Mouse (Mus musculus) heart, postnatal 25 days (tissue): Measurements from ENCODE around the gene Arsg. TPM values are rescaled to one million over a fixed set of nuclear protein-coding genes. Genes with fewer than 3 reads are reported as not detected.

Experiments
- DNase-seq: peaks from one replicate; pipeline ENCODE4 v3.0.0; 2022; ENCODE audit warnings: low spot score
- intact Hi-C: fragments of 180-260 bp; cut with DNase I; formaldehyde crosslinking; loops from one replicate; pipeline ENCODE4 v1.15.1; 2025
- total RNA-seq, 2 experiments: library from RNA; stranded (reverse); gene quantifications; 2 replicates each; pipeline ENCODE4 v1.2.3; 2021

Arsg gene
- total RNA-seq, 2 experiments from 2014 or later, result 1.3 to 1.9 TPM

- DNase-seq, result no peak
- intact Hi-C loops, result no loop called here
Measured at GRCm38 (mm10) chr11:109465068-109465467, 8.1 kb upstream of the Arsg start.

GRCm38 (mm10) chr11:109466987-109467386 is 6.2 kb upstream of the Arsg start:
- DNase-seq, result no peak
- intact Hi-C loops, result no loop called here

DNA sequence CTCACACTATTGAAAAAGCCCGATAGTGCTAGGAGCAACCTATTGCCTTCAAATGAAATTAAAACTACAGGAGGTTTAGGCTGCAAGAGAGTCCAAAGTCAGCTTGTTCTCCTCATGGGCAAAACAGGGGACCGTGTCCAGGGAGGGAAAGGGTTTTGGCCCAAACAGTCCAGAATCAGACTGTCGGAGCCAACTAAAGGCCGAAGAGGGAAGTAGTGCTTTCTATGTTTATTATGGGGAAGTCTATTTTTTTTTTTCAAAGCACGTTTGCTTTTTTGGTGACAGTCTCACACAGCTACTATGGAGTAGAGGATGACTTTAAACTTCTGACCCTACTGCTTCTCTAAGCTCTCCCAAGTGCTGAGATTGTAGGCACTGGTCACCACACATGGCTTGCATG is 5.0 kb upstream of the Arsg start:
- DNase-seq, result no peak
- intact Hi-C loops, result no loop called here

DNA sequence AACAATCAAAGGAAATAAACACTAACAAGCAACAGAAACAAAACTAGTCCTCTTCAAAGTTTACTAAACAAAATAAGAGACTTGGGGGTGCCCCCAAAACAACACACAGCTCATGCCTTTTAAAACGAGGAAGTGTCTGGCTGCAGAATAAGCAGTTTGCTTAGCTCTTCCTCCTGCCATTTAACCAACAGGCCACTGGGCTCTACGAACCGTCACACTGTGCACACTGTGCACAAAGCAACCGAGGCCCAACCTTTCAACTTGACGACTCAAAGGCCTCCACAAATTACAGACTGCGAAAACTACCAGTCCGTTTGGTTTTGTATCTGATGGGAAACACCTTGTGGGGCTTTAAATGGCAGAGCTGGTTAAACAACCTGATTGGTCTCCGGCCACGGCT is 3.0 kb upstream of the Arsg start:
- intact Hi-C loops, result no loop called here

GRCm38 (mm10) chr11:109470921-109471861 is 2.0 kb upstream of the Arsg start:
- DNase-seq, result no peak
- intact Hi-C loops, result no loop called here

More for the DNA sequence above, 3.0 kb upstream of the Arsg start:
- DNase-seq, result no peak

GRCm38 (mm10) chr11:109472171-109472691 is 943 bp upstream of the Arsg start:
- DNase-seq, result no peak
- intact Hi-C loops, result no loop called here

GRCm38 (mm10) chr11:109472821-109473170 is 378 bp upstream of the Arsg start:
- no peak for DNase-seq
- intact Hi-C loops, result no loop called here

- intact Hi-C loops, result no loop called here
- DNase-seq, result no peak
Measured at GRCm38 (mm10) chr11:109474086-109474742, 1.0 kb downstream of the Arsg start.

- DNase-seq, result no peak
- intact Hi-C loops, result no loop called here
Measured at GRCm38 (mm10) chr11:109474836-109475235, 1.7 kb downstream of the Arsg start.

GRCm38 (mm10) chr11:109475717-109476116 is 2.5 kb downstream of the Arsg start:
- intact Hi-C loops, result no loop called here
- DNase-seq, result no peak

GRCm38 (mm10) chr11:109476241-109476640 is 3.1 kb downstream of the Arsg start:
- intact Hi-C loops, result no loop called here

GRCm38 (mm10) chr11:109476653-109477052 is 3.5 kb downstream of the Arsg start:
- intact Hi-C loops, result no loop called here

More at GRCm38 (mm10) chr11:109476241-109476640, 3.1 kb downstream of the Arsg start:
- DNase-seq, result no peak

DNA sequence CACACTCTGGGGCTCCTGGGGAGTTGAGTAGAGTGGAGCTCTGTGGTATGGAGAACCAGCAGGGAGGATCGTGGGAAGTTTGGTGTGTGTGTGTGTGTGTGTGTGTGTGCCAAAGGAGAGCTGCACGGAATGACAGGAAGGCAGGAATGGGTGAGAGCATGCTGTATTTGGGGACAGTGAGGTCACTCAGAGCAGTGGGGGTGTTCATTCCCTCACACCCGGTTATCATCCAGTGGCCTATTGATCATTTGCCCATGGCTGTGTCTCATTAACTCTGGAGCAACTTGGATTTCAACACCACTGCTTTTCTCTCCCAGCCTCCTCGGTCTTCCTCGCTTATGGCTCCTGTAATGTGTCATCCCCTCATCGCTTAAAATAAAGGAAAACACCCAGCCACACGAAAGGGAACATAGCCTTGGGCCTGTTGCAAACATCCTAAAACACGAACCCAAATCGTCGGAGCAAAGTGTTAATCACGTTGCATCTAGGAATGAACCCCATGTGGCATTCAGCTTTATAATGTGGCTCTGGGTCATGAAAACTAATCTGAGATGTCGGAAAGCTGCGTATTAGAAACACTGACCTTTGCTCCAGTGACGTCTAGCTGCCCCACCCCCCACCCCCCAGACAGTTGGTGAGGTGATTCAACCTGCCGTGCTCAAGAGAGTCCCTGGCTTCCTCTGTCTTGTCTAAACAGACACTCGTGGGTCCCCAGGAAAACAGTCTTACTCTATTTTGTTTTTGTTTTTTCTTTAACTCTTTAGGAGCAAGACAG is 4.6 kb downstream of the Arsg start:
- intact Hi-C loops, result no loop called here
- DNase-seq, result no peak

More at GRCm38 (mm10) chr11:109476653-109477052, 3.5 kb downstream of the Arsg start:
- no peak for DNase-seq

- no peak for DNase-seq
- intact Hi-C loops, result no loop called here
Measured at GRCm38 (mm10) chr11:109479575-109480285, 6.6 kb downstream of the Arsg start.

GRCm38 (mm10) chr11:109480440-109480839 is 7.3 kb downstream of the Arsg start:
- intact Hi-C loops, result no loop called here
- DNase-seq, result no peak

DNA sequence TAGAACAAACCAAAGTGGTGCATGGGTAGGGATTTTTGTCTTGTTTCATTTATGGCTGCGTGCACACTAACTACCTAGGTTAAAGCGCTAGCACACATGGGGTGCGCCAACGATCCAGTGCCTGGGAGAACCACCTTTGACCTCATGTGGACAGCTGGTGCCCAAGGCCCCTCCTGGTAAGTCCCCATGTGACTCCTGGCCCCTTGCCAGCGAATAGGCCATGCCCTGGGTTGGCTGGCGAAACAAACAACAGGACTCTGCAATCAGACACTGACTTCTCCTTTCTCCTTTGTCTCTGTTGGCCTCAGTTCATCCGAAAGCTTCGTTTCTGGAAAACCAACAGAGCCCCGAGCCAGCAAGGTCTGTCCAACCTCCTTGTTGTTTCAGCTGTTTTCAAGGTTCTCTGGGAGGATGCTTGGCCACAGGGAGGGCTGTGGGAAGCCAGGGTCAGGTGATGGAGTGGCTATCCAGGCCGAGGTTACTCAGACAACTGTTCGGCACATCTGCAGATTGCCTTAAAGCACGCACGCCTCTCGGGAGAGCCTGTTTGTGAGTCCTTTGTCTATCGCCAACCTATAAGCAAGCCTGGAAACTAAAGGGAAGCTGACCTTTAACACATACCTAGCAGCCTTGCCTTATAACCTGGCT is 12.3 kb downstream of the Arsg start:
- DNase-seq, result no peak
- intact Hi-C loops, result no loop called here

DNA sequence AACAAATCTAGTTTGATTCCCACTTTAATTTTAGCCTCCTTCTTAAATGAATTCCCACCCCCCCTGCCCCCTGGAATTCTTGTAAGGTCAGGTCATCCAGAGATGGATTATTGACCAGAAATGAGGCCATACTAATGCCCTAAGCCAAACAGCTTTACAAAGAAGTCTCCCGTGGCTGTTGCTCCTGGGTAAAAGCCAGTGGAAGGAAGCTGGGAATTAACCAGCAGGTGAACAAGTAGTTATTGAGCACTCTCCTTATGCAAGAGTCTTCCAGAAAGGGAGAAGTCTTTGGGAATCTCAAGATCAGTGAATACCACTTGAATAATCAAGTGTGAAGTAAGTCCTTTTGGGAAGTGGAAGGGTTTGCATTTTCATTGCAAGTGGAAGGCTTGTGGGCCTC is 13.9 kb downstream of the Arsg start:
- no peak for DNase-seq
- intact Hi-C loops, result no loop called here

GRCm38 (mm10) chr11:109487991-109488684 is 15.0 kb downstream of the Arsg start:
- intact Hi-C loops, result no loop called here
- no peak for DNase-seq

- no peak for DNase-seq
Measured at GRCm38 (mm10) chr11:109489763-109490162, 16.6 kb downstream of the Arsg start.

More at GRCm38 (mm10) chr11:109489763-109490162, 16.6 kb downstream of the Arsg start:
- intact Hi-C loops, result no loop called here
